Mouse (Mus musculus) effector memory CD4-positive, alpha-beta T cell, adult 7 months (primary cell): ENCODE results near the gene Tubb2a. TPM values are rescaled to one million over a fixed set of nuclear protein-coding genes. Genes with fewer than 3 reads are reported as not detected.

Experiments used
- polyA plus RNA-seq: library from polyadenylated mRNA; unstranded; fragments of 100-300 nt; shearing (Covaris generic); gene quantifications from one replicate; pipeline ENCODE4 v1.2.1, GENCODE M21; 2017

Tubb2a gene
- 28.9 TPM for polyA plus RNA-seq

GRCm38 (mm10) chr13:34077492-34078271 lies at the start of gene Tubb2a:
Tubb2a (minus strand) TSS chr13:34078007.

GRCm38 (mm10) chr13:34037172-34038055 lies 40.4 kb downstream of the Tubb2a start, which contains the start of gene Bphl:
Bphl (plus strand) TSS chr13:34037597.

Other genes with a start within 250 kb of the Tubb2a start
- not detected for gene Serpinb6e, start 234.6 kb downstream of the Tubb2a start, polyA plus RNA-seq
- gene Serpinb6c, start 172.3 kb downstream of the Tubb2a start, polyA plus RNA-seq = not detected
- 15.3 TPM for gene Nqo2, start 113.3 kb downstream of the Tubb2a start, polyA plus RNA-seq
- gene Ripk1, start 75.6 kb downstream of the Tubb2a start, polyA plus RNA-seq = 79.3 TPM
- 28.8 TPM for gene Serpinb6a, start 75.2 kb downstream of the Tubb2a start, polyA plus RNA-seq
- 12.4 TPM for gene Bphl, start 40.4 kb downstream of the Tubb2a start, polyA plus RNA-seq
- gene Tubb2b, start 52.5 kb upstream of the Tubb2a start, polyA plus RNA-seq = 0.28 TPM
- 44.1 TPM for gene Psmg4, start 85.0 kb upstream of the Tubb2a start, polyA plus RNA-seq